Mouse (Mus musculus): ENCODE data around the gene Gm13279.
A peak's percentile ranks its signal among the peaks of the same experiment; 100 is the strongest.
"Not testable (repeated sequence)": the region's sequence is repeated elsewhere in the genome, so short reads cannot be mapped to it uniquely, and the experiment has no call there.

Gene Gm13279

GRCm38 (mm10) chr4:88793936-88794675, 3.1 kb upstream of the Gm13279 start, which contains the start of gene Gm13275:
Gm13275 (plus strand) TSS chr4:88794487.
- DNase-seq (ENCODE audit: low spot score): peak; percentile 40

- DNase-seq (ENCODE audit: low spot score): not testable (repeated sequence)
Measured at GRCm38 (mm10) chr4:88799365-88799764, 2.2 kb downstream of the Gm13279 start, which contains the start of gene Gm13285. Gm13285 (plus strand) TSS chr4:88799665.

- DNase-seq (ENCODE audit: low spot score): not testable (repeated sequence)
Measured at GRCm38 (mm10) chr4:88802954-88803353, 5.8 kb downstream of the Gm13279 start, which contains the start of gene Gm13287. Gm13287 (plus strand) TSS chr4:88803254.

- not testable (repeated sequence) for DNase-seq (ENCODE audit: low spot score)
Measured at GRCm38 (mm10) chr4:88805231-88805630, 8.0 kb downstream of the Gm13279 start, which contains the start of gene Gm13288. Gm13288 (plus strand) TSS chr4:88805531.

- not testable (repeated sequence) for DNase-seq (ENCODE audit: low spot score)
Measured at GRCm38 (mm10) chr4:88805761-88806160, 8.6 kb downstream of the Gm13279 start.

- no peak for DNase-seq (ENCODE audit: low spot score)
Measured at GRCm38 (mm10) chr4:88815928-88816327, 18.7 kb downstream of the Gm13279 start, which contains the start of gene Ifna7. Ifna7 (plus strand) TSS chr4:88816228.

- DNase-seq (ENCODE audit: low spot score): no peak
Measured at GRCm38 (mm10) chr4:88819659-88820058, 22.5 kb downstream of the Gm13279 start, which contains the start of gene Ifna11. Ifna11 (plus strand) TSS chr4:88819959.

- no peak for DNase-seq (ENCODE audit: low spot score)
Measured at GRCm38 (mm10) chr4:88822995-88823394, 25.8 kb downstream of the Gm13279 start.

GRCm38 (mm10) chr4:88827116-88827515, 29.9 kb downstream of the Gm13279 start, which contains the start of gene Ifna6:
Ifna6 (plus strand) TSS chr4:88827416.
- not testable (repeated sequence) for DNase-seq (ENCODE audit: low spot score)

GRCm38 (mm10) chr4:88830523-88830922, 33.3 kb downstream of the Gm13279 start:
- no peak for DNase-seq (ENCODE audit: low spot score)

GRCm38 (mm10) chr4:88835225-88835624, 38.0 kb downstream of the Gm13279 start, which contains the start of gene Ifna5:
Ifna5 (plus strand) TSS chr4:88835525.
- DNase-seq (ENCODE audit: low spot score): not testable (repeated sequence)

- no peak for DNase-seq (ENCODE audit: low spot score)
Measured at GRCm38 (mm10) chr4:88838828-88839227, 41.6 kb downstream of the Gm13279 start.

- DNase-seq (ENCODE audit: low spot score): no peak
Measured at GRCm38 (mm10) chr4:88840058-88840457, 42.9 kb downstream of the Gm13279 start.

- no peak for DNase-seq (ENCODE audit: low spot score)
Measured at GRCm38 (mm10) chr4:88841438-88841911, 44.3 kb downstream of the Gm13279 start, which contains the start of gene Ifna4. Ifna4 (plus strand) TSS chr4:88841861.

- DNase-seq (ENCODE audit: low spot score): no peak
Measured at GRCm38 (mm10) chr4:88845334-88845733, 48.1 kb downstream of the Gm13279 start.

Measured in urinary bladder, postnatal 10 days (tissue).